Mouse (Mus musculus) cerebellum, postnatal 14 days (tissue): ENCODE measurements at regions not wholly inside any gene's neighbourhood (a gene's known extent, or its start where the extent isn't known, plus 50 kb on each side); places are given as distances from the start of the nearest gene placed in this dataset.

Source experiments
- DNase-seq, 2 experiments: peaks; one replicate each; pipeline ENCODE4 v3.0.0; 2021; ENCODE audit warnings: mixed read lengths in 2 of 2

- DNase-seq: no peak
These were observed 55.7 kb upstream of the Mef2a start for GRCm38 (mm10) chr7:67428388-67428787.

- DNase-seq: no peak
These were observed 53.4 kb upstream of the Mef2a start for GRCm38 (mm10) chr7:67426076-67426475.

DNA sequence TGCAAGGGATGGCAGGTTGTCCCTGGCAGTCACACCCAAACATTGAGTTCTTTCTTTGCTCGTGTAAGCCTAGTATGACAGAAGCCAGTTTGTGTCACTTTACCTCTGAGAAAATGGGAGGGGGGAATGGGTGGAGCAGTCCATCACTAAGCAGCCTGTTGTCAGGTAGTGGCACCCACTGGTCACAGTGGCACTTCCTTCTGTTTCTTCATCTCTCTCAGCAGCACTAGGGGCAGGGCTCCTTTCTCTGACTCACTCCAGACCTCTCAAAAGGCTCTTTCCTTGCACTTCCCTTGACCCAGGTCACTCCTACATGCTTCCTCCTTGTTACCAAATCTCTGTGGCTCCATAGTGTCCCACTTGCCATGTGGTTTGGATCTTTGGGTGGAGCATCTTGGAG is 52.9 kb upstream of the Mef2a start:
- no peak for DNase-seq

GRCm38 (mm10) chr7:67424810-67425485 is 52.3 kb upstream of the Mef2a start:
- DNase-seq: no peak
